Mouse (Mus musculus) heart, adult 2 months (tissue): ENCODE results near the gene Eif3a.

Experiments used
- CTCF ChIP-seq: fragments of 200-600 bp; IDR thresholded peaks from 2 replicates; pipeline ENCODE4 v1.8.1; 2022; ENCODE audit warnings: antibody characterized with exemption, mild to moderate bottlenecking, moderate library complexity
- POLR2A ChIP-seq: fragments of 200-500 bp; IDR thresholded peaks from 2 replicates; pipeline ENCODE4 v1.6.1; 2011; ENCODE audit warnings: mild to moderate bottlenecking, low read depth, low read length, control low read depth; ENCODE audit not compliant: insufficient read depth

GRCm38 (mm10) chr19:60811098-60812035 is 20.9 kb upstream of the Eif3a start, which contains the start of gene Fam45a:
- TF ChIP-seq CTCF (peak; percentile 87), POLR2A (peak; percentile 92)
